Mouse (Mus musculus) forebrain, embryonic 10.5 days (tissue): ENCODE results near the gene Hs6st2. TPM values are rescaled to one million over a fixed set of nuclear protein-coding genes. Genes with fewer than 3 reads are reported as not detected.

Experiments used
- DNase-seq: peaks from one replicate; pipeline ENCODE4 v3.0.0-alpha.2; 2017; ENCODE audit warnings: low spot score; ENCODE audit errors: extremely low spot score
- H3K27ac ChIP-seq: fragments of 300-500 bp; sonication (generic); 2 replicates; pipeline ENCODE4 v1.5.1; 2016; ENCODE audit warnings: mild to moderate bottlenecking
- H3K27me3 ChIP-seq: fragments of 300-500 bp; sonication (generic); 2 replicates; pipeline ENCODE4 v1.6.1; 2016; ENCODE audit warnings: mild to moderate bottlenecking; ENCODE audit not compliant: poor library complexity, severe bottlenecking
- H3K36me3 ChIP-seq: fragments of 300-500 bp; sonication (generic); replicated peaks from 2 replicates; pipeline ENCODE4 v1.6.1; 2016; ENCODE audit warnings: mild to moderate bottlenecking, moderate library complexity
- H3K4me1 ChIP-seq: fragments of 300-500 bp; sonication (generic); 2 replicates; pipeline ENCODE4 v1.6.1; 2016
- H3K4me3 ChIP-seq: fragments of 300-500 bp; sonication (generic); 2 replicates; pipeline ENCODE4 v1.5.1; 2016; ENCODE audit warnings: mild to moderate bottlenecking, moderate library complexity
- H3K9me3 ChIP-seq: fragments of 300-500 bp; sonication (generic); 2 replicates; pipeline ENCODE4 v1.6.1; 2016; ENCODE audit warnings: mild to moderate bottlenecking, moderate library complexity
- WGBS: fragments of 180-500 bp; shearing (Covaris S2); methylation state at CpG from one replicate; pipeline ENCODE4 v1.1.7; 2016; 5-methylcytosine and 5-hydroxymethylcytosine counted together
- polyA plus RNA-seq: library from polyadenylated mRNA; unstranded; fragments of >200 nt; fragmentation: Nextera tagmentation; extraction: Ambion mirVana; gene quantifications from 2 replicates; pipeline ENCODE4 v1.2.1, GENCODE M21; 2016

Hs6st2 gene
- polyA plus RNA-seq, 1 experiment from 2014 or later: 23.2 TPM

DNA sequence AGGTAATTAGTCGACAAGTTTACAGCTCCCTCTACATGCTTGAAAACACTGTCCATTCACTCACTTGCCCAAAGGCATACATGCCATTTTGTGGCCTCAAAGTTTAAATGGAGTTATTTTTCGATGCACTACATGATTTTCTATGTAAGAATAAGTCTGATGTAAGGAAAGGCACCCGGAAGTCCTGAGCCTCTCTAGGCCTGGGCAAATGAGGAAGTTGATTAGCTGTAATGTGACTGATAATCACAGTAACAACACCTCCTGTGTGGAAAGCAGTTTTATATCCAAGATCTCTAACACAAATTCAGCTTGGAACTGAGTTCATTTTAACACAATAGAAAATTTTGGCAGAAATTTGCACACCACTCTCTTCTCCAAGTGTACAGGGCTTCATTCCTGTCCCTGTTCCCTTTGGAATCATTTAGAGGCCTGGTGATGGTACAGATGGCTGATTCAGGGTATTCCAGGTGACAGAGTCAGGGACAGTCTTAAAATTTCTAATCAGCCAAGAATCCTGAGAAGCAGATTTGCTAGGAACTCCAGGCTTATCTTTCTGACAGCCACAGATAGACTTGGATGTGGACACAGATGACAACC, 38.9 kb downstream of the Hs6st2 start:
- H3K36me3 ChIP-seq: no peaks in the 10 kb centered on the region
- H3K27ac ChIP-seq: no peak overlapping the region
- peaks cover 15% of the 10 kb centered on the region for H3K27me3 ChIP-seq
- WGBS: 92% methylated on average over 3 of the region's 3 CpGs
- no peak overlapping the region for H3K4me3 ChIP-seq
- no peaks in the 10 kb centered on the region for H3K9me3 ChIP-seq
- no peak for DNase-seq
- no peaks in the 10 kb centered on the region for H3K4me1 ChIP-seq

GRCm38 (mm10) chrX:51635756-51636155, 45.9 kb downstream of the Hs6st2 start:
- 61% methylated on average over 7 of the region's 7 CpGs for WGBS
- Histone ChIP-seq H3K4me3 (no peak overlapping the region), H3K36me3 (no peaks in the 10 kb centered on the region), H3K9me3 (no peaks in the 10 kb centered on the region), H3K27ac (no peak overlapping the region), H3K27me3 (peaks cover 28% of the 10 kb centered on the region), H3K4me1 (peaks cover 13% of the 10 kb centered on the region)
- peak; percentile 14 for DNase-seq

DNA sequence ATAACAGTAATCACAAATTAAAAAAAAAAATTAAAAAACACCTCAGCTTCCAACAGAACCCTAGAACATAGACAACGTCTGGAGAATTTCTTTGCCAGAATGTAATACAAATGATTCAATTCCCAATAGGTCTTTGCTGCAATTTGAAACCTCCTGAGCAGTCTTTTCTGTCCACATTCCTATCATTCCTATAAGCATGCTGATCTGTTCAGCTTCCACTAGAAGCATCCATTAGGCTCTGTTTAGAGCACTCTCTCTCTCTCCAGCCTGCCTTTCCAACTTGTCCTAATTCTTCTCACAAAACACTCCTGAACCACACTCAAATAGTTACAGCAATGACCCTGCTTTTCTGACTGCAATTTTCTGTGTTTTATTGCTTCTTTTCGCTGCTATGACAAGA, 50.3 kb downstream of the Hs6st2 start:
- peaks cover 5% of the 10 kb centered on the region; the same call in 1 of the 2 replicates for H3K27me3 ChIP-seq
- no peak overlapping the region for H3K27ac ChIP-seq
- no peaks in the 10 kb centered on the region for H3K9me3 ChIP-seq
- DNase-seq: no peak
- 57% methylated on average over 2 of the region's 2 CpGs for WGBS
- no peaks in the 10 kb centered on the region for H3K36me3 ChIP-seq
- H3K4me3 ChIP-seq: no peak overlapping the region
- peaks cover 13% of the 10 kb centered on the region for H3K4me1 ChIP-seq

GRCm38 (mm10) chrX:51614384-51615004, 67.2 kb downstream of the Hs6st2 start:
- WGBS: 18% methylated on average over 7 of the region's 7 CpGs
- Histone ChIP-seq H3K4me1 (peaks cover 10% of the 10 kb centered on the region), H3K36me3 (no peaks in the 10 kb centered on the region), H3K4me3 (no peak overlapping the region), H3K27ac (peak overlapping the region; percentile 72), H3K27me3 (peaks cover 30% of the 10 kb centered on the region), H3K9me3 (no peaks in the 10 kb centered on the region)
- DNase-seq: peak; percentile 14

DNA sequence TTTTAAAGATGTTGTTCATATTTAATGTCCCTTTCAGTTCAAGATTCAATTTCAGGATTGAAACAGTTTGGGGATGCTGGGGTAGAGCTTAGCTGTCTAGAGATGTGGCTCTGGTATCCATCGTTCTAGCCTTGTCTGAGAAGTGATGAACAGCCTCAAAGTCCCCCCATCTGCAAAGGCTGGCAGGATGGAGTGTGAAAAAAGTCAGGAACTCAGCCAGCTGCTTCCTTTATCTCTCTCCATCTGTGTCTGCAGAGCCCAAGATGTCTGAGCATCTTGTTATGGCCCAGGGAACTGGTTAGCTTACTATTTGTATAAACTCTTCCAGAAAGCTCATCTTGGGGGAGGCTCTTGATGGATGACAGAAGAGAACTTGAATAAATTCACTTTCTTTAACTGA, 70.9 kb downstream of the Hs6st2 start:
- DNase-seq: no peak
- Histone ChIP-seq H3K4me3 (no peak overlapping the region), H3K27ac (no peak overlapping the region), H3K27me3 (peaks cover 28% of the 10 kb centered on the region), H3K9me3 (no peaks in the 10 kb centered on the region), H3K4me1 (peaks cover 10% of the 10 kb centered on the region), H3K36me3 (no peaks in the 10 kb centered on the region)
- WGBS: 78% methylated on average over 1 of the region's 1 CpGs

DNA sequence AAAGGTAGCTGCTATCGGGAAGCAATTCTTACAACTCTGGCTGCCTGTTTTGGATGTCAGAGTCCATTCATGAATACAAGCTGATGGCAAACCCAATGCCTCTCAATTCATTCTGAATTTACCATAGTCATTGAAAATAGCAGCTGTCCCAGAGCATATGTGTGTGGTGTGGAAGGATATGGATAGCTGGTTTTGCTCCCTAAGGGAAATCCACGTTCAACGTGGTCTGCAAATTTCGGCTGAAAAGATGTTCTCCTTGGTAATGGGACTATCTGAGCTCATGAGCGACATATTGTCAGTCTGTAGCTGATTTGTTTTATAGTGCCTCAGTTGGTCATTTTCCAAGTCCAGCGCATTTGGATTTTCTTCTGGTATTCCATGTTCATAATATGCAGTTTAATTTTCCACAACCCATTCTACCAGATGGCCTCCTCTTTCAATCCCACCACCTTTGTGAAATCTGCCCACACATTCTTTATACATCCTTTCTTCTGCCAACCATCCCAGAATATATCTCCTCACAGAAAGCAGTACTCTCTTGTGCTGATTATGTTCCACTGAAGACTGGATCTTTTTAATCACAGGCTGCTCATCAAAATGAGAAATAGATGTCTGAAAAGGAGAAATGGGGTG, 75.3 kb downstream of the Hs6st2 start:
- no peak for DNase-seq
- WGBS: 93% methylated on average over 6 of the region's 6 CpGs
- H3K4me3 ChIP-seq: no peak overlapping the region
- no peaks in the 10 kb centered on the region for H3K9me3 ChIP-seq
- H3K4me1 ChIP-seq: no peaks in the 10 kb centered on the region
- peaks cover 15% of the 10 kb centered on the region for H3K27me3 ChIP-seq
- no peaks in the 10 kb centered on the region for H3K36me3 ChIP-seq
- no peak overlapping the region for H3K27ac ChIP-seq

DNA sequence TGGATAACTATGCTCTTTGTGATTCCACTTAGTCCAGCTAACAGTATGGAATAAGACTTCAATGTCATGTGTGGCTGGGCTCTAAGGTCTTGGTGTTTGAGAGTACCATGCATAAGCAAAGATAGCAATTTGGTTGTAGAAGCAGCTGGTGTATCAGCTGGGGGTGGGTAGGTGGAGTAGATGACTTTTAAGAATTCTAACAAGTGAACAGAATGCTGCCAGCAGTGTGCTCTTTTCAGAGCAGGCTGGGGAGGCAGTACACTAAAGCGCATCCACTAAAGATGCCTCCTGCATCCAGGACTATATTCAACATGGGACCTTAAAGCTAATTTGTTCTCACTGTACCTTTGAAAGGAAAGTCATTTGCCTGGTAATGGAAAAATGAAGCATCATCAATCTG, 88.9 kb downstream of the Hs6st2 start:
- H3K36me3 ChIP-seq: no peaks in the 10 kb centered on the region
- H3K9me3 ChIP-seq: no peaks in the 10 kb centered on the region; the same call in 1 of the 2 replicates
- WGBS: 93% methylated on average over 1 of the region's 1 CpGs
- no peak overlapping the region for H3K27ac ChIP-seq
- H3K4me1 ChIP-seq: no peaks in the 10 kb centered on the region
- no peak overlapping the region for H3K4me3 ChIP-seq
- no peak for DNase-seq
- H3K27me3 ChIP-seq: peaks cover 5% of the 10 kb centered on the region; the same call in 1 of the 2 replicates

GRCm38 (mm10) chrX:51590448-51591010, 91.1 kb downstream of the Hs6st2 start:
- no peak for DNase-seq
- Histone ChIP-seq H3K9me3 (no peaks in the 10 kb centered on the region), H3K36me3 (no peaks in the 10 kb centered on the region), H3K27me3 (peaks cover 8% of the 10 kb centered on the region; the same call in 1 of the 2 replicates), H3K27ac (no peak overlapping the region), H3K4me1 (no peaks in the 10 kb centered on the region), H3K4me3 (no peak overlapping the region)
- WGBS: 84% methylated on average over 8 of the region's 8 CpGs

DNA sequence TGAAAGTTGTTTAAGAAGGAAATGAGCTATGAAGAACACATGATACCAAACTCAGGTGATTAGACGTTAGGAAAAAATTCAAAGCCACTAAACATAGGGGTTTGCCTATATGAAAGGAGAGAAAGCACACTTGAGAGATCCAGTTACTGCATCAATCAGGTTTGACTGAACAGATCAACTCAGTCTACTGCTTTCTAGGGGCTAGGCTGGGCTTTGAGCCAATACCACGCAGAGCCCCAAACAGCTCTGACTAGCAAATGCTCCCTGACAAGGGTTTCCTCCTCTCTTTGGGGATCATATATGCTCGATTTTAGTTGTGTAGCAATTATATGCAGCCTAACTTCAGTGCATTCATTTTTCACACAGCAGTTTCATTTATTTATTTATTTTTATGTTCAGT, 96.2 kb downstream of the Hs6st2 start:
- no peak for DNase-seq
- no peak overlapping the region for H3K27ac ChIP-seq
- WGBS: 80% methylated on average over 3 of the region's 3 CpGs
- H3K4me1 ChIP-seq: peaks cover 1% of the 10 kb centered on the region
- peaks cover 21% of the 10 kb centered on the region for H3K27me3 ChIP-seq
- H3K36me3 ChIP-seq: no peaks in the 10 kb centered on the region
- no peak overlapping the region for H3K4me3 ChIP-seq
- H3K9me3 ChIP-seq: no peaks in the 10 kb centered on the region

DNA sequence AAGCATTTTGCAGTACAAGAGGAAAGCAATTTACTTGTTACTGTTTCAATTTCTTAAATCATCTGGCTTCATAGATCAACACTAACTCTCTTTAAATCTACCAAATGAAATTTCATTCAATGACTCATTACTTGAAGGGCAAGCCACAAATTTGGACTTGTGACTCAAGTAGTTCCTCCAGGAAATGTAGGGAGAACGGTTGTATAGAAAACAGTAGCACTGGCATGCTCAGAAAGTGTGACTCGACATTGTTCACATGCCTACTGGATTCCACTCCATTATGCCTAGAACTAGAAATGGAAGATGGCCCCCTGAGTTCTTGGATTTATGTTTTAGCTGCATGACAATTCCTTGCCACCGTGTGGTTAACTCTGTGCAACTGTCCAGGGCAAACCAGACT, 100.0 kb downstream of the Hs6st2 start:
- 85% methylated on average over 3 of the region's 3 CpGs for WGBS
- Histone ChIP-seq H3K4me3 (no peak overlapping the region), H3K4me1 (peaks cover 16% of the 10 kb centered on the region), H3K36me3 (no peaks in the 10 kb centered on the region), H3K27me3 (peaks cover 29% of the 10 kb centered on the region), H3K27ac (no peak overlapping the region), H3K9me3 (no peaks in the 10 kb centered on the region)
- no peak for DNase-seq

DNA sequence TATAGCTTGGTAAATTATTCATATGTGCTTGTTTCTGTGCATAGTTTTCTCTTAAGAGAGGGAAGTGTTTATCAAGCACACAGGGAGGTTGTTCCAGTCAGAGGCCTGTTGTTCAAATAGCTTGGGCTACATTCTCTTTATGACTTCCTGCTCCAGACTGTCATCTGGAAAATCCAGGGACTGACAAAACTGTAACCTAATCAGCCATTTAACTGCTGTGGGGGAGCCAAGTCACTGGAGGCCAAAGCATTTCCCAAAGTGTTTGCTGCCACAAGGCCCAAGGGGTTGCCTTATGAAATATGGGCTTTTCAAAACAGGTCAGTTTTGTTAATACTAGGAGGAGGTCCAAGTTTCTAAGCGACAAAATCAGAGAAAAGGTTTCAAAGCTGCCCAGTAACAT, 119.8 kb downstream of the Hs6st2 start:
- Histone ChIP-seq H3K4me3 (no peak overlapping the region), H3K27ac (no peak overlapping the region), H3K27me3 (peaks cover 4% of the 10 kb centered on the region; the same call in 1 of the 2 replicates), H3K4me1 (no peaks in the 10 kb centered on the region), H3K36me3 (no peaks in the 10 kb centered on the region), H3K9me3 (no peaks in the 10 kb centered on the region)
- 84% methylated on average over 1 of the region's 1 CpGs for WGBS
- DNase-seq: no peak

DNA sequence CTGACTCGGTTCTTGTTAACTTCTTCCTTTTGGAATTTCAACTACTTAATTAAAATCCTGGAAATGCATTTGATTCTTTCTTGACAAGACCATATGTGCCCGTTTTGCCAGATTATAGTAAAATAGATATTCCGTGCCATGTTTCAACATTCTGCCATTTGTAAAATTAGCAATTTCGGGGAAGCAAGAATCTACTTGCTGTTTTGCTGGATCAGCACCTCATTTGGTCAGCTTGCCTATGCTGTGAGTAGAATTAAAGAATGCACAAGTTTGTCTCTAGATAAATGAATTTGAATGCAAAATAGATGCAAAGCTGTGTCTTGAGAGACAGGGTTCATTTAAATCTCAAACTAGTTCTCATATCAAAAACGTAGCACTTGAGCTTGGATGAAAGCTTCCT, 142.0 kb downstream of the Hs6st2 start:
- H3K4me1 ChIP-seq: peaks cover 8% of the 10 kb centered on the region; the same call in 1 of the 2 replicates
- no peaks in the 10 kb centered on the region for H3K9me3 ChIP-seq
- H3K27ac ChIP-seq: no peak overlapping the region
- peaks cover 3% of the 10 kb centered on the region; the same call in 1 of the 2 replicates for H3K27me3 ChIP-seq
- 88% methylated on average over 5 of the region's 5 CpGs for WGBS
- H3K36me3 ChIP-seq: no peaks in the 10 kb centered on the region
- no peak overlapping the region for H3K4me3 ChIP-seq
- DNase-seq: no peak

DNA sequence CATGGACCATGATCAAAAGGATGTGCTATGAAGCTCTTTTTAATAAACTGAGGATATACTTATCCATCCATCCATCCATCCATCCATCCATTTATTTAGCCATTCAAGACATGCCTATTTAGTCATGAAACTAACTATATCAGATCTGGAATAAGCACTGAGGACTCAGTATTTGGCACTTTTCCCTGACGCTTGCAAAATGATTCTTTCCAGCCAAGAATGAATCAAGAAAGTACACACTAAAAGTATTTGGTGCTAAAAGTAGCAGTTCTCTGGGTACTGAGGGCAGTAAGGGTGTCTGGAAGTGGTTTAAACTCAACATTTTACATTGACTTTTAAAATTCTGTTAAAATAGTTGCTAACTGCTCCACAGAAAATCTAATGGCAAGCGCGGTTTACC, 144.6 kb downstream of the Hs6st2 start:
- no peaks in the 10 kb centered on the region for H3K36me3 ChIP-seq
- H3K4me3 ChIP-seq: no peak overlapping the region
- peaks cover 6% of the 10 kb centered on the region for H3K27me3 ChIP-seq
- DNase-seq: no peak
- 91% methylated on average over 3 of the region's 3 CpGs for WGBS
- no peak overlapping the region for H3K27ac ChIP-seq
- no peaks in the 10 kb centered on the region for H3K9me3 ChIP-seq
- H3K4me1 ChIP-seq: peaks cover 8% of the 10 kb centered on the region; the same call in 1 of the 2 replicates
